Mouse (Mus musculus) cerebellum, postnatal 14 days (tissue): ENCODE measurements around the gene 1700069L16Rik.
A peak's percentile ranks its signal among the peaks of the same experiment; 100 is the strongest.

Source experiments
- DNase-seq, 2 experiments: peaks; one replicate each; pipeline ENCODE4 v3.0.0; 2021; ENCODE audit warnings: mixed read lengths in 2 of 2

1700069L16Rik gene

GRCm38 (mm10) chr5:113724446-113724845 is at the start of gene 1700069L16Rik:
TSS of gene 1700069L16Rik (minus strand) at chr5:113724772.
- peak; percentile 97 to 98 for DNase-seq

- peak; percentile 89 to 94 for DNase-seq
Observed at GRCm38 (mm10) chr5:113773664-113774063, 49.1 kb upstream of the 1700069L16Rik start.

- no peak for DNase-seq
Observed at GRCm38 (mm10) chr5:113772905-113773519, 48.4 kb upstream of the 1700069L16Rik start.

- DNase-seq: peak; percentile 95 to 98
Observed at GRCm38 (mm10) chr5:113772450-113772895, 47.9 kb upstream of the 1700069L16Rik start, which contains the start of the genes Sart3 and Iscu. TSS of gene Sart3 (minus strand) at chr5:113772510. TSS of gene Iscu (plus strand) at chr5:113772748.

GRCm38 (mm10) chr5:113771213-113772162 is 46.9 kb upstream of the 1700069L16Rik start:
- peak; percentile 87 to 89 for DNase-seq

- DNase-seq: no peak
Observed at GRCm38 (mm10) chr5:113768806-113769205, 44.2 kb upstream of the 1700069L16Rik start.

GRCm38 (mm10) chr5:113765641-113766526 is 41.3 kb upstream of the 1700069L16Rik start:
- no peak for DNase-seq

- no peak for DNase-seq
Observed at GRCm38 (mm10) chr5:113764426-113764825, 39.9 kb upstream of the 1700069L16Rik start.

- no peak for DNase-seq
Observed at GRCm38 (mm10) chr5:113761585-113761984, 37.0 kb upstream of the 1700069L16Rik start.

GRCm38 (mm10) chr5:113755347-113756030 is 30.9 kb upstream of the 1700069L16Rik start:
- no peak for DNase-seq

- peak in 1 of 2 experiments; percentile 38 for DNase-seq
Observed at GRCm38 (mm10) chr5:113751521-113752157, 27.1 kb upstream of the 1700069L16Rik start.

- DNase-seq: peak; percentile 83 to 87
Observed at GRCm38 (mm10) chr5:113748556-113749331, 24.2 kb upstream of the 1700069L16Rik start.

- peak; percentile 32 to 38 for DNase-seq
Observed at GRCm38 (mm10) chr5:113747629-113748028, 23.1 kb upstream of the 1700069L16Rik start.

- no peak for DNase-seq
Observed at GRCm38 (mm10) chr5:113737607-113738237, 13.2 kb upstream of the 1700069L16Rik start.

GRCm38 (mm10) chr5:113736522-113737164 is 12.1 kb upstream of the 1700069L16Rik start:
- peak; percentile 45 to 68 for DNase-seq

GRCm38 (mm10) chr5:113736113-113736502 is 11.5 kb upstream of the 1700069L16Rik start:
- DNase-seq: no peak

- DNase-seq: peak; percentile 94 to 95
Observed at GRCm38 (mm10) chr5:113735345-113736112, 11.0 kb upstream of the 1700069L16Rik start, which contains the start of gene Ficd. TSS of gene Ficd (plus strand) at chr5:113735803.

- DNase-seq: no peak
Observed at GRCm38 (mm10) chr5:113735023-113735344, 10.4 kb upstream of the 1700069L16Rik start.

GRCm38 (mm10) chr5:113734376-113734775 is 9.8 kb upstream of the 1700069L16Rik start:
- peak in 1 of 2 experiments; percentile 36 for DNase-seq
